Mouse (Mus musculus) spleen, embryonic (tissue): Measurements from ENCODE around the gene Arl6ip1.

Experiments
- CTCF ChIA-PET: fragments of 350-600 bp; sonication (Branson Sonifier 250); formaldehyde crosslinking; loops from one replicate; lab custom pipeline; 2022; lab: Charles Lee

Gene Arl6ip1

DNA sequence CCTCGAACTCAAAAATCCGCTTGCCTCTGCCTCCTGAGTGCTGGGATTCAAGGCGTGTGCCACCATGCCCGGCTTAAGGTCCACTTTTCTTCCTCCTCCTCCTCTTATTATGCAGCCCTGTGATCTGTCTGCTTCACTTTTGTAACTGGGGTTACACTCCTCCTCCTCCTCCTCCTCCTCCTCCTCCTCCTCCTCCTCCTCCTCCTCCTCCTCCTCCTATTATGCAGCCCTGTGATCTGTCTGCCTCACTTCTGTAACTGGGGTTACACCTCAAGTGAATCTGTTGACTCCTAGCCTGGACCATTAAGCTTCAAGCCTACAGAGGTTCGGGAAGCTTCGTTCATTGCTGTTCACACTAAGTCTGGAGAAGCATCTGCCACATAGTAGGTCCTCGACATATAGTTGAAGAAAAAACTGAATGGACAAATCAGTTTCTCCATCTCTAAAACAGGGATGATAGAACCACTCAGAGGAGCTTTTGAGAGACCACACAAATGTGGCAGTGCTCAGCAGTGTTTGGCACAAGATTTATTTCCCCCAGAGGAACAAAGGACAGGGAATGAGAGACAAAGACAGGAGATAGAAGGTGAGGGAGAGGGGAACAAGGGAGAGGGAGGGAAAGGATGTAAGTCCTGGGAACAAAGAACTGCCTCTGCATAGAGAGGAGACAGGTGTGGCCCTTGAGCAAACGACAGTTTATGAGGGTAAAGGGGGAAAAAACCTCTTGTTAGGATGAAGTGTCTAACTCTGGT is 12.5 kb downstream of the Arl6ip1 start:
- CTCF ChIA-PET = interaction anchor here (0.7 to 1.4 kb wide), 2 partner anchors 12 to 37 kb away, joined by 5 to 10 read pairs; partner anchors contain the start of gene Arl6ip1

DNA sequence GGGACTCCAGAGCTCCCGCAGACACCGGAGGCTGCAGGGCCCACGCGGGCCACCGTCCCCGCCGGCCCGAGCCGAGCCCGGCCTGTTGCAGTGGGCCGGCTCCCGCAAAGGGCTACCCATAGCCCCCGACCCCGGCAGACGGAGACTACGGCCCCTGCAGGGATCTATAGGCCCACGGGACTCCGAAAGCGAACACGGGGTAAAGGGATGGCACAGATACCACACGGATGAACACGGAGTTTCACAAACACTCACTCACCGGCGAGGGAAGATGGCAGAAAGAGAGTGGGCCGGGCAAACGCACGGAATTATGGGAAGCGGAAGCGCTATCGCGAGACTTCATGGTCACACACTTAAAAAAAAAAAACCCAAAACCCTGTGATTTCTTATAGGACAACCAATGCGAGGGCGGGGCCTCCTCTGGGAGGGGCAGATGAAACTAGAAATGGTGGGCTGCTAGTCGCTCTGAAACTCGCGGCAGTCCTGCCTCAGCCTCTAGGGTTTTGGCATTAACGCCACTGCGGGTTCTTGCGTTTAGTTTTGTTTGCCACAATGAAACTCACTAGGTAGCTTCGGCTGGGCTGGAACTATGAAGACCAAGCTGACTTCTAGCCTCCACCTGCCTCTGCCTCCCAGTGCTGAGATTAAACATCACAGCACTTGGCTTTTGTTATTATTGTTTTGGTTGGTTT is 13.4 kb downstream of the Arl6ip1 start, which contains the start of gene Rps15a:
Gene Rps15a, minus strand, starts transcription at position 312 of the 692 bp plus-strand sequence.
- CTCF ChIA-PET = interaction anchor here (0.7 to 1.4 kb wide), 2 partner anchors 13 to 36 kb away, joined by 5 to 10 read pairs; partner anchors contain the start of gene Arl6ip1

DNA sequence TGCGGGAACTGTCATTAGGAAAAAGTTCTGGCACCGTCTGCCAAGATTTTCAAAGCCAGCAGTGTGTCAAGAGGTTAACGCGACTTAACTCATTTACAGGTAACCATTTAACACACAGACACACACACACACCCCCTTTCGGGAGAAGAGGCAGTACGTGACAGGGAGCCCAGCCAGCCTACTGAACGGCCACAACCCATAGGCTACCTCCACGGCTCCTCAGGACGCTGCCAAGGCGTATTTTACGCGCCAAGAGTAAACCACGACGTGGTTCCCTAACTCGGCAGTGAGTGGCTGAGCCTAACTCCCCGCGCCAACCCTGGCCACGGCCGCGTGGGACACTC is 14.0 kb downstream of the Arl6ip1 start:
- CTCF ChIA-PET = no interaction called here

DNA sequence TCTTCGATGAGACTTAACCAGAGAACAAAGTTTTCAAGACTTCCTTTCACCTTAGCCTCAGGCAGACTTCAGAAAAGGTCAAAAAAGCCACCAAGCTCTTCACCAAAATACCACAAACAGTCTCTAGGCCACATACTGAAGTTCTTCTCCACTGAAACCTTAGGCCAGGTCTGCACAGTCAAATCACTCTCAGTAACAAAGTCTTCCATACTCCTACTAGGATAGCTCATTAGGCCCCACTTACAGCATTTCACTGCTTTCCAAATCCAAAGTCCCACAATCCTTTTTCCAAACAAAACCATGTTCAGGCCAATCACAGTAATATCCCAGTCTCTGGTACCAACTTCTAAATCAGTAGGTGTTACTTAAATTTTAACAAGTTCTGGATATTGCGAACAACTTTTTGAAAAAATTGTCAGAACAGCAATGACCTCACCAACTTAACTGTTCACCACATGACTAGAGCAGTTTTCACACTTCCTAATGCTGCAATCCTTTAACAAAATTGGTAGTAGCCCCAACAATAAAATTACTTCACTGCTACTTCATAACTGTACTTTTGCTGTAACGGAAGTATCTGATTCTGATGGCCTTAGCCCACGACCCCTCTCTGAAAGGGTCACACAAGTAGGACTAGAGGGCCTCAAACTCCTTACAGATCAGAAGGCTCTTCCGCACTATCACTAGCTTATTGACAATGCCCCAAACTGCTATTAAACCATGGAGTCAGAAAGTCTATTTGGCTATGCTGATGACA is 15.7 kb downstream of the Arl6ip1 start:
- CTCF ChIA-PET = no interaction called here

DNA sequence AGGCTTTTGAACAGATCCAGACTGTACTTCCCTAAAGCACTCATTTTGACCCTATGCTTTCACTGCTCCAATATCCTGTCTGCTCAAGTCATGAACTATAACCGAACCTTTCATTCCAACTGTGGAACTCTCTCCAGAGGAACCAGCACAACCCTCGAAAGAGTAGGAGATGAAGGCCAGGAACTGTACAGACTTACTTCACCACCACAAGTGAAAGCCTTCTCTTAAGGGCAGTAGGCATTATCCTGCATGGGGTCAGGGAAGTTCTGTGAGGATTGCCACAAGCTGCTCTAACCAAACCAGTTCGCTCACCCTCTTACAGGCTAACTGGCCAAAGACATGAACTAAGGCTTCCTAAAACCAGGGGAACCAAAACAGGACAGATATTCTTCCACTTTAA is 18.3 kb downstream of the Arl6ip1 start:
- CTCF ChIA-PET = interaction anchor here (0.6 kb wide), 1 partner anchor 657 kb away, joined by 4 read pairs; no protein-coding TSS in a partner anchor

DNA sequence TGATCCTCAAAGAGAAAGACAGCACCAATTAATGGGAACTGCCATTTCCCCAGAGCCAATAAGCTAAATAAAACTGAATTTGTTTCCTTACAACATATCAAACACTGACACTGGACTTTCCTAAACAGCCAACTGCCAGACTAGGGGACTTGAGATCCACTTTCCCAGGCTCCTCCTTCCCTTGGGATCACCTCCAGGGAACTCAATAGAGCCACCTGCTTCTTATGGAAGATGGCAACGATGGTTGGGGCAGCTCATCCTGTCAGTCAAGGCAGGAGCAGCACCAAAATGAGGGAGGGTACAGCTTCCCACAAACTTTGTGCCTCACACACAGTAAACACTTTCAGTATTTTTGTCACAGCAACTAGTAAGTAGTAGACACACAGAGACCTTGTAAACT is 21.8 kb downstream of the Arl6ip1 start:
- CTCF ChIA-PET = no interaction called here

DNA sequence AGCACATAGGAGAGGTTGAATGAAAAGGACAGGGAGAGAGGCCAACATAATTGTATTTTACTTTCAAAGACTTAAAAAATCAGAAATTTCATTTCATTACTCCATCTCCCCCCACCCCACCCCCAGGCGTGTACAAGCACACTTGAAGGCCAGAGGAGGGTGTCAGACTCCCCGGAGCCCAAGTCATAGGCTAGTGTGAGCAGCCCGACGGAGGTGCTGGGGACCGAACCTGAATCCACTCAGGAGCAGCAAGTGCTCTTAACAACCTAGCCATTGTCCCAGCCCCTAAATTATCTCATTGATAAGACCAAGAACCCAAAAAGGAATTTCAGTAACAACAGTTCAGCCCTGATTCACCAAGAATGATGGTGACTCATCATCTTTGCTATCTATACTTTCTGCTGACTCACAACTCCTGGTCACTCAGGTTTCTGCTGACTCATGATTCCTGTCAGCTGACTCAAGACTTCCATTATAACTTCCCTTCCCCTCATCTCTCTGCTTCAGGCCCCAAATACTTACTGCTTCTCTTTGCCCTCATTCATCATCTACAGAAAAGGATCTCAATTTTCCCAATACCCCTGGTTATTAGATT is 24.9 kb downstream of the Arl6ip1 start:
- CTCF ChIA-PET = no interaction called here

DNA sequence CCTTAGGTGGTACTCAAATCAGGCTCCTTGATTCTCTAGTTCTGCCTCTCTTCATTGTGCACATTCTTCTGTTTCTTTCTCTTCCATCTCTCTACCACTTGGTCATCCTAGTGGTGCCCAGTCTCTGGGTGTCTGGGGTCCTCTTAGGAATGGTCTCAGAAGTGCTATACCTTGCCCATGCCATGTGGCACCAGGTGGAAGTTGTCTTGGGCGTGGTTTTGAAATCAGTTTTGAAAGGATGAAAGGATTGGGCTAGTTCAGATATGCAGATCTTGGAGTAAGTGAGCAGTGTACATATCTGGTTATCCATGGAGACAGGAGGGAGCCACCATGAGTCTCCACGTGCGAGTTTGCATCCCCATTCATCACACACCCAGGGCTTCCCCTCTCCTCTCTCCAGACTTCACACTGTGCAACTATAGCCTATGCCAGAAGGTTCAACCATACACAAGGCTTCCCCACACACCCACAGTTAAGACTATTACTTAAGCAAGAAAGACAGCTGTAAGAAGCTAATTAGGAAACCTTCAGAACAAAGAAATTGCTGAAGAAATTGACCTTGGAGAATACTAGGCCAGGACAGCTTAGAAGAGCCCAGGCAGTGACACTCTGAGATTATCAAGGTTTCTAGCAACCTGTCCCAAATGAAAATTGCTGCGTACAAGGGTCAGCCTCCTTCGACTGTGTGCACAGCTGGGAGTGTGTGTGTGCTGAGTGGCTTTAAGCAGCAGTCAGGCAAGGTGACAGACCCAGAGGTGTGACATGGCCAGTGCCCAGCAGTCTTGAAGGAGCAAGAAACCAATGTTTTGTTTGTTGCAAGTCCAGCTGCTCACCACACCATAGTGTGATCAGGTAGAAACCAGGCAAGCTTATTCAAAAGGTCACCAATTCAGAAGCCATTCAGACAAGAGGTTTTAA is 25.7 kb downstream of the Arl6ip1 start:
- CTCF ChIA-PET = no interaction called here

DNA sequence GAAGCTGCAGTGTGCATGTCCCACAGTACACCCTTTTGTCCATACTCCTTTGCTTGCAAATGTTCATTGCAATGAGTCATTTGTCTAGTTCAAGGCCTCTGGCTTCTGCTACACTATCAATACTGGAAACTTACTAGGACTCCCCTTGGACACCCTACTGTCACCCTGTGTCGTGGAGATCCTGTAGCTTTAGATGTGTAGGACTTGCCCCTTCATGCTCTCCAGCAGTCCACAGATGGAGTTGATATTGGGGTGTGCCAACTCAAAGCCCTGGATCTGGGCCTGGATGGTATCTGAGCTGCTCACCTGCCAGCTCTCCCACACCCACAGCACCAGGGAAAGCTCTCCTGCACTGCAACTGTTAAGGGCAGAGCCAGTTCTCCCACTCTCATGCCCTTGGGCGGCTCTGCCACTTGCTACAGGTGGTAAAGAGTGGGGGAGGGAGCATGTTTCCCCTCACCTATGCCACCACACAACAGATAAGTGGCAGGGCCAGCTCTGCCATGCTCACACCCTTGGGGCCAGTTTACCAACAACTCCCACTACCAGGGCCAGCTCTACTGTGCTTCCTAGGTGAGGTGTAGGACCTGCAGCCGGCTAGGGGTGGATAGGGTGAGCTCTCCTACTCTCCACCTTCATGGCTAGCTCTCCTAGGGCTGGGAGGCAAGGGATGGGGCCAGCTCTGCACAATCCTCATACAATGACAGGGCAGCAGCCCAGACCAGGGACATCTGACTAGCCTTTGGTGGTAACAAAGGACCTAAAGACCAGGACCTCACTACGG is 26.6 kb downstream of the Arl6ip1 start:
- CTCF ChIA-PET = no interaction called here

DNA sequence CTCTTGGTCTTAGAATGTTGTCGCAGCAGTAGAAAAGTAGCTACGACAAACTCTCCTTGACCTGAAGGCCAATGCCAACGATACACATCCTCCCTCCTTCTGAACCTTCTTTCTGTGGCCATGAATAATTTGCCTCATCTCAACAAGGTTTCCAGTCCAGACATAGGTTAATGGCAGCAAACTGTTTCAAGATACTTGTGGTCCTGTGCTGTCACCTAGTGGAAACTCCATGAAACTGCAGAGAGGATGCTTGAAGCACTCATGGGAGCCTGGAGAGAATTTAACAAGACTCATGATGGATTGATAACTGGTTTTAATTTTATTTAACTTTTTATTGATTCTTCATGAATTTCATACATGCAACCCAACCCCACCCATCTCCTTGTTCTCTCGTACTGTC is 27.2 kb downstream of the Arl6ip1 start:
- CTCF ChIA-PET = no interaction called here

DNA sequence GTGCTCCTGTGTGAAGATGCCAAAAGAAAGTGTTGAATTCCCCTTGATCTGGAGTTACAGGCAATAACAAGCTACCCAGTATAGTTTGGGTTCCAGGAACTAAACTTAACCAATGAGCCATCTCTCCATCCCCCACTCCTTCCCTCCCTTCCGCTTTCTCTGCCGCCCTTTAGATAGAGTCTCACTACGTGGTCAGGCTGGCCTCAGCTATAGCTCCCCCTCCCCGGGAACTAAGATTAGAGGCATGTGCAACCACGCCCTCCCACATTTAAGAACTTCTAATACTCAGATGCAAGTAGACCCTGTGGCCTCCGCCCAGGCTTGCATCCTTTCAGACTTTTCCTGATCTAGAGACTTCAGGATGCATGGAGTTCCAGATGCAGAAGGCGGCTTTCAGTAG is 31.8 kb downstream of the Arl6ip1 start:
- CTCF ChIA-PET = no interaction called here

DNA sequence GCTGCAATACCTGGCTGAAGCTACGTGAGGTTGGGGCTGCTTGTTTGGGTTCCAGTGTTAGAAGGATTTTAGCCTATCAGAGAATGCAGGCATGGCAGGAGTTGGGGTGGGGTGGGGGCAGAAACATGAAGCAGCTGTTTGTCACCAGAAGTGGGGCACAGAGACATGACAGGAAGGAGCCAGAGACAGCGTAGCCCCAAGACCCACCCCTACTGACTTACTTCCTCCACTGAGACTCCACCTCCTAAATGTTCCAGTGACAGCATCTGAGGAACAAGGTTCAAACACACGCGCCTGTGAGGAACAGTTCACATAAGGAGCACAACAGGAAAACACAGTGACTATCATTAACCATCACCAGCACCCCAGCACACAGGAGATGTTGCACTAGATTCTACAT is 49.5 kb downstream of the Arl6ip1 start:
- CTCF ChIA-PET = interaction anchor here (0.5 kb wide), 1 partner anchor 36 kb away, joined by 10 read pairs; no protein-coding TSS in a partner anchor

DNA sequence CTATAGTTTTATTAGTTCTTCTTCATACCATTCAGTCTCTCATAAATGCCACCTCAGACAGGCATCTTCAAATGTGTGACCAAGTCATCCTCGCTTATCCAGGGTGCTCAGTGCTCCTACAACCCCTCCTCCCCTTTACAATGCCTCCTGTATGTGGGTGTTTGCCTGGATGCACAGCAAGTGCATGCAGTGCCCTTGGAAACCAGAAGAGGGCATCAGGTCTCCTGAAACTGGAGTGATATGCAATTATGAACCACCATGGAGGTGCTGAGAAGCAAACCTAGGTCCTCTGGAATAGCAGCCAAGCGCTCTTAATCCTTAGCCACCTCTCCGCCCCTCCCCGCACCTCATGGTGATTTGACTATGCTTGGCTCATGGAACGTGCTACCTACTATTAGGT is 50.4 kb downstream of the Arl6ip1 start:
- CTCF ChIA-PET = no interaction called here
